Mouse (Mus musculus) hindbrain, embryonic 13.5 days (tissue): ENCODE measurements around the gene Agpat2. TPM values are rescaled to one million over a fixed set of nuclear protein-coding genes. Genes with fewer than 3 reads are reported as not detected.

Experiments used
- ATAC-seq: fragments of 200-750 bp; cut with Nextera tagmentation; 2 replicates; pipeline ENCODE4 v1.8.0; 2017; ENCODE audit warnings: moderate TSS enrichment; ENCODE audit not compliant: low FRiP score
- H3K27ac ChIP-seq: fragments of 300-500 bp; sonication (generic); 2 replicates; pipeline ENCODE4 v1.5.1; 2015; ENCODE audit warnings: inconsistent platforms, mild to moderate bottlenecking, moderate library complexity
- H3K27me3 ChIP-seq: fragments of 300-500 bp; sonication (generic); 2 replicates; pipeline ENCODE4 v1.6.1; 2015; ENCODE audit warnings: mild to moderate bottlenecking, inconsistent platforms
- H3K36me3 ChIP-seq: fragments of 300-500 bp; sonication (generic); 2 replicates; pipeline ENCODE4 v1.6.1; 2015; ENCODE audit warnings: mild to moderate bottlenecking, inconsistent platforms
- H3K4me1 ChIP-seq: fragments of 300-500 bp; sonication (generic); replicated peaks from 2 replicates; pipeline ENCODE4 v1.6.1; 2015; ENCODE audit warnings: inconsistent platforms
- H3K4me2 ChIP-seq: fragments of 300-500 bp; sonication (generic); 2 replicates; pipeline ENCODE4 v1.6.1; 2015; ENCODE audit warnings: inconsistent platforms, mild to moderate bottlenecking, moderate library complexity
- H3K4me3 ChIP-seq: fragments of 300-500 bp; sonication (generic); 2 replicates; pipeline ENCODE4 v1.5.1; 2015; ENCODE audit warnings: mild to moderate bottlenecking, inconsistent platforms
- H3K9ac ChIP-seq: fragments of 300-500 bp; sonication (generic); 2 replicates; pipeline ENCODE4 v1.6.1; 2015; ENCODE audit warnings: mild to moderate bottlenecking, inconsistent platforms
- H3K9me3 ChIP-seq: fragments of 300-500 bp; sonication (generic); 2 replicates; pipeline ENCODE4 v1.6.1; 2016; ENCODE audit warnings: inconsistent platforms
- WGBS: fragments of 180-500 bp; shearing (Covaris S2); methylation state at CpG from one replicate; pipeline ENCODE4 v1.1.7; 2015; 5-methylcytosine and 5-hydroxymethylcytosine counted together
- polyA plus RNA-seq: library from polyadenylated mRNA; unstranded; fragments of >200 nt; fragmentation: Nextera tagmentation; extraction: Ambion mirVana; gene quantifications from 2 replicates; pipeline ENCODE4 v1.2.1, GENCODE M21; 2015

The Agpat2 gene
- polyA plus RNA-seq: 6.8 and 7.0 TPM in 2 replicates

DNA sequence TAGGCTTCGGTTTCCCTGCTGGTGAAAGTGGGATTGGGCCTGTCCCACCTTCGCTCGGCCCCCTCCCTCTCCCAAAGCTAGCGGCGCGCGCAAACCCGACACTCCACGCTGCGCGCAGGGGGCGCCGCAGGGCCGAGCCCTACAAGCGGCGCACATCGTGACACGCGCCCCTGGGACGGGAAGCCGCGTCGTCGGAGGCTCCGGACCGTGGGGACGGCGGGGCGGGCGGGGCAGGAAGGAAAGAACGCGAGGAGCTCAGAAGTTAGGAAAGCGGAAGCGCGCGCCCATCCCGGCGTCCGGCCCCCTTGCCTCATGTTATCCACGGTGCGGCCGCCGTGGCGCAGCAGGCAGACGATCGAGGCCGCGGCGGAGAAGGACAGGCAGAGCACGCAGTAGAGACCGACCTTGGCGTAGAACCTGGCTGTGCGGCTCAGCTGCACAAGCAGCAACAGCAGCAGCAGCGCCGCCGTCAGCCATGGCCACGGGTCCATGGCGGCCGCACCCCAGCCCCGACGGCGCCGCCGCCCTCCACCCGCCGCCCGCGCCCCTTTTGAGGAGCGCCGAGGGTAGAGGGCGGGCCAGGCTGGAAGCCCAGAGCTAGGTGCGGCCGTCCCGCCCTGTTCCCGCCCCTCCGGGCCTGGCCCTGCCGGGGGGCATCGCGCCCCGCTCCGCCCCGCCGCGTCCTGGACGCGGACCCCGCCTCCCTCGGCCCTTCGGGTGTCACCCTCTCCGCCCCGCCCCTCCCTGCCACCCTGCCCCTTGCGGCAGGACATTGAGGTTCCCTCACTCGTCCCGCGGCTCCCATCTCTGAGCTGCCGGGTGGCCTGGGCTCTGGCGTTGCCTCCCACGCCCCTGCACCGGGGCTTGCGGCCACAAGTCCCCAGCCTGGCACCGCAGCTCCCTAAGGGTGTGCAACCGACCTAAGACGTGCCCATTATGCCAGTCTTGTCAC, at the start of gene Agpat2:
TSS of gene Agpat2 (minus strand) at position 698 of the 952 bp plus-strand sequence.
- Histone ChIP-seq H3K4me3 (peak within 1 kb of the TSS; percentile 54), H3K27ac (no peak within 1 kb of the TSS), H3K9ac (peak within 1 kb of the TSS; percentile 71), H3K36me3 (no peaks in the 10 kb centered on the region), H3K4me2 (peak within 1 kb of the TSS; percentile 73), H3K9me3 (no peaks in the 10 kb centered on the region), H3K27me3 (peaks cover 59% of the 10 kb centered on the region), H3K4me1 (peaks cover 27% of the 10 kb centered on the region)
- peak; percentile 63 for ATAC-seq
- WGBS: under 1% methylated on average over 76 of the region's 103 CpGs

DNA sequence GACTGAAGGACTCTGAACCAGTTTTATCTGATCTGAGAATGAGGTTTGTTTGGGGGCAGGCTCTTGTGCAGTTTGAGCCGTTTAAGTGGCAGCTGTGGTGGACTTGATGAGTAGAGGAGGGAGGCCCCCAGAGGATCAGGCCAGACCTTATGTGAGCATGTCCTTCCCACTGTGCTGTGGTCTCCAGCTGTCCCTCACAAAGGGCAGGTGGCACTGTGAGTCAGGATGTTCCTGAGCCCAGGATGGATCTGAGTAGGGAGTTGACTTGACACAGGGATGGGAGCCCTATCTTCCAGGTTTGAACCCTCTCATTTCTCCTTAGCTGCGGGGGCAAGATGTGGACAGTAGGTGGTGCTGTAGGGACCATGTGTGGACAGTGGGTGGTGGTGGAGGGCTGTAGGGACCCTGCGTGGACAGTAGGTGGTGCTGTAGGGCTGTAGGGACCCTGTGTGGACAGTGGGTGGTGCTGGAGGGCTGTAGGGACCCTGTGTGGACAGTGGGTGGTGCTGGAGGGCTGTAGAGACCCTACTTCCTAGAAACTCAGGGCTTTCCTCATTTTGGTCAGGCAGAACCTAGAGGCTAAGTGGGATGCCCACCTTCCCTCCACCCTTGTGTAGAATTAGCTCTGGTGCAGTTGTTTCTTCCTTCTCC, 42.6 kb upstream of the Agpat2 start:
- Histone ChIP-seq H3K36me3 (no peaks in the 10 kb centered on the region), H3K27ac (no peak overlapping the region), H3K4me2 (no peak overlapping the region), H3K9me3 (no peaks in the 10 kb centered on the region), H3K27me3 (no peaks in the 10 kb centered on the region), H3K4me3 (no peak overlapping the region), H3K4me1 (no peaks in the 10 kb centered on the region), H3K9ac (no peak overlapping the region)
- WGBS: 21% methylated on average over 3 of the region's 3 CpGs
- peak; percentile 97 for ATAC-seq

DNA sequence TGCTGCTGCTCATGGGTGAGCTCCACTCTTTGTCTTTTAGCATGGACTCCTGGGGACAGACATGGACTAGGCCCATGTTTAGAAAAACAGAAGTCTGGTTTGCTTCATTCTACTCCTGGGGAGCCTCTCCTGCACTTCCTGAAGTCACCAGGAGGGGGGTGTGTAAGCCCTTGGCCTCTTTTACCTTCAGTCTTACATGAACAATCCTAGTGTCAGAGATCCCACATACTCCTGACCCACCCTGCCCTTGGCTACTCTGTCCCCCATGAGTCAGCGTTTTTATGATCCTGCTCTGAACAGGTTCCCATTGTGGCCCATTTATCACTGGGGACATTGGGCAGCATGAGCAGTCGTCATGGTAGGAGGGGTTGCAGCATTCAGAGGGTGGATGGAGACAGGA, 39.7 kb upstream of the Agpat2 start:
- no peaks in the 10 kb centered on the region for H3K36me3 ChIP-seq
- 68% methylated on average over 2 of the region's 2 CpGs for WGBS
- no peak overlapping the region for H3K9ac ChIP-seq
- no peaks in the 10 kb centered on the region for H3K27me3 ChIP-seq
- no peak for ATAC-seq
- no peak overlapping the region for H3K27ac ChIP-seq
- H3K4me1 ChIP-seq: peaks cover 4% of the 10 kb centered on the region
- H3K4me3 ChIP-seq: no peak overlapping the region
- H3K4me2 ChIP-seq: no peak overlapping the region
- no peaks in the 10 kb centered on the region for H3K9me3 ChIP-seq

DNA sequence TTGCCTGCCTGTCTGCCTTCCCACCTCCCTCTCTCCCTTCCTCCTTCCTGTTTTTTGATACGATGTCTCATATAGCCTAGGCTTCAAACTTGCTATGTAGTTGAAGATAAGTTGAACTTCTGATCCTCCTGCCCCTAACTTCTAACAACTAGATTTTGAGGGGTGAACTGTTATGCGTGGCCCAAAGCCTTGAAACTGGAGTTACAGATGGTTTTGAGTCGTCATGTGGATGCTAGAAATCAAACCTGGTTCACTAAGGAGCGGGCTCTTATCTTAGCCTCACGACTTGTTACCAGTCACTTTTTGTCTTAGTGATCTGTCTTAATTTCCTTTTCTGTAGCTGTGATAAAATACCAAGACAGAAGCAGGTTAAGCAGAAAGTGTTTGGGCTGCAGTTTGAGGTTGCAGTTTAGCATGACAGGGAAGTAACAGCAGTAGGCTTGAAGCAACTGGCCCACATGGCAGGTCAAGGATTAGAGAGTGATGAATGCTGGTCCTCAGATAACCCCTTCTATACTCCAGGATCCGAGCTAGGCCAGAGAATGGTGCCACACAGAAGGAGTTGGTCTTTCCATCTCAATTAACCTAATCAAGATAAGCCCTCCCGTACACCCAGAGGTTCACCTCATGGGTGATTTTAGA, 36.9 kb upstream of the Agpat2 start:
- Histone ChIP-seq H3K4me2 (no peak overlapping the region), H3K36me3 (peaks cover 24% of the 10 kb centered on the region), H3K9ac (peak overlapping the region; percentile 6; the same call in 1 of the 2 replicates), H3K27ac (no peak overlapping the region), H3K4me3 (no peak overlapping the region), H3K9me3 (no peaks in the 10 kb centered on the region), H3K27me3 (no peaks in the 10 kb centered on the region), H3K4me1 (peaks cover 25% of the 10 kb centered on the region)
- 82% methylated on average over 7 of the region's 7 CpGs for WGBS
- ATAC-seq: no peak

DNA sequence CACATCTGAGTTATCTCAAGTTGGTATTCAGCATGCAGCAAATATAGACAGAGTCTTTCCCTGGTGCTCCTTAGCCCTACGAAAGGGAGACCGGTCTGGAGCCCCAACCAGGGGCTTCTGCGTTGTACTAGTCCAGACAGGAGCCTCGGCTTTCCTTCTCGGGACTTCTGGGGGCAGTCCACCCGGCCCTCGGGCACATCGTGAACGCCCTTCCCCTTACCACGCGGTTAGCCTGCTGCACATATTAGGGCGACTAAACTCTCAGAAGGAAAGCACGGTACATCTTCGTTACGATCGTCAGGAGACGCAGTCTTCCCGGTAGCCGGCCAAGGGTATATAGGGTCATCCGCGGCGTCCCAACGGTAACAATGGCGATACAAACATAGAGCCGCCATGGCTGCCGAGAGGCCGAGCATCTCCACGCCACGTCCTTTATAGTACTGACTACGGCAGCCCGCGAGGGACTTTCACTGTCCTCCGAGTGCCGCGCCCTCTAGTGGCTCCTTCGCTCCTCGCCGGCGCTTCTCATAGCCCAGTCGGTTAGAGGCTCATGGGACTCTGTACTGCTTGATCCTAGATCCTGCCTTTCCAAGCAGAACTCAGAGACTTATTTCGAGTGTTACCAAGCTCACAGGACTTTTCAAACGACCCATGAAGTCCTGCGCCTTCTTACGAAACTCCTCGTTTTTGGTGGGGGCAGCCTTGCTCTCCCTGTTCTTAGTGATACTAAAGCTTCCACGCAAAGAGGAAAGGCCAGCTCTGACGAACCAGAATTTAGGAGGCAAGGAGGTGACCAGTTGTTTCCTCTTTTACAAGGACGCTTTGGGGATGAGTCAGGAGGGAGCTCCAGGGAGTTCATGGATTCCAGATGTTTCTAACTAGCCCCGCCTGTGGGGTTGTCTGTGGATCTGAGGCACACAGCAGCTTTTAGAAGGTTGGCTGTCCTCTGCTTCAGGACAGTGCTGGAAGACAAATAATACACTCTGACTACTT, 35.9 kb upstream of the Agpat2 start:
- Histone ChIP-seq H3K4me2 (peak overlapping the region; percentile 72), H3K27me3 (no peaks in the 10 kb centered on the region), H3K4me3 (peak overlapping the region; percentile 95), H3K27ac (peak overlapping the region; percentile 89), H3K9ac (peak overlapping the region; percentile 96), H3K36me3 (peaks cover 34% of the 10 kb centered on the region), H3K4me1 (peaks cover 34% of the 10 kb centered on the region), H3K9me3 (no peaks in the 10 kb centered on the region)
- ATAC-seq: peak; percentile 89
- 4% methylated on average over 49 of the region's 49 CpGs for WGBS

DNA sequence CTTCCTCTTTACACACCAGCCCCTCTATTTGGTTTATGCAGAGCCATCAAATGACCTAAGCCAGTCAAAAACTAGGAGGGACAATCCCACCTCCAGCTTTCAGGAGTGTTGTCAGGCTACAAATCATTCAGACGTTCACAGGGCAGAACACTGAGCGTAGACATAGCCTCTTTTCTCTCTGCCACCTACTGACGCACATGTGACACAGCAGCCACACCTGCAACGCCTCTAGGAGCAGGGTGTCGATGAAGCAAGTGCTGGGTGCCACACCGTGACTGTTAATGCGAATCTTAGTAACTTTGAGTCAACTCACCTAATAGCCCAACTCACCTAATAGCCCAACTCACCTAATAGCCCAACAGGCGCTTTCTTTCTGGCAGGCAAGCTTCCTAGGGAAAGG, 34.9 kb upstream of the Agpat2 start:
- Histone ChIP-seq H3K9ac (peak overlapping the region; percentile 96), H3K4me2 (peak overlapping the region; percentile 72), H3K27ac (0 out of 2 replicates have a peak overlapping the region, but pooled peaks have one; percentile 9), H3K36me3 (peaks cover 44% of the 10 kb centered on the region), H3K4me1 (peaks cover 44% of the 10 kb centered on the region), H3K9me3 (no peaks in the 10 kb centered on the region), H3K27me3 (no peaks in the 10 kb centered on the region), H3K4me3 (peak overlapping the region; percentile 95)
- no peak for ATAC-seq
- WGBS: 11% methylated on average over 8 of the region's 8 CpGs

DNA sequence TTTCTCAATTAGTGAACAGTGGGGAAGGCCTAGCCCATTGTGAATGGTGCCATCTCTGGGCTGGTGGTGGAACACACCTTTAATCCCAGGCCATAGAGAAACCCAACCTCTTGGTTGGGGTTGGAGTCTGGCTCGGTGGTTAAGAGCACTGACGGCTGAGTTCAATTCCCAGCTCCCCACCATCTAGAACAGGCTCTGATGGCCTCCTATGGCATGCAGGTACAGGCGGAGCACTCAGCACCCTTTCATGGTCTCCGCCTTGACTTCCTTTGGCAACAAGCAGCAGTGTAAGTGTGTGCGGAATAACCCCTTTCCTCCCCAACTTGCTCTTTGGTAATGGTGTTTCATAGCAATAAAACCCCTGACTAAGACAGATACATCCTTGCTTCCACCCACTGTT, 34.4 kb upstream of the Agpat2 start:
- Histone ChIP-seq H3K27ac (0 out of 2 replicates have a peak overlapping the region, but pooled peaks have one; percentile 9), H3K27me3 (no peaks in the 10 kb centered on the region), H3K9me3 (no peaks in the 10 kb centered on the region), H3K36me3 (peaks cover 49% of the 10 kb centered on the region), H3K4me1 (peaks cover 50% of the 10 kb centered on the region), H3K4me2 (peak overlapping the region; percentile 72), H3K4me3 (peak overlapping the region; percentile 95), H3K9ac (peak overlapping the region; percentile 96)
- 74% methylated on average over 5 of the region's 5 CpGs for WGBS
- no peak for ATAC-seq

DNA sequence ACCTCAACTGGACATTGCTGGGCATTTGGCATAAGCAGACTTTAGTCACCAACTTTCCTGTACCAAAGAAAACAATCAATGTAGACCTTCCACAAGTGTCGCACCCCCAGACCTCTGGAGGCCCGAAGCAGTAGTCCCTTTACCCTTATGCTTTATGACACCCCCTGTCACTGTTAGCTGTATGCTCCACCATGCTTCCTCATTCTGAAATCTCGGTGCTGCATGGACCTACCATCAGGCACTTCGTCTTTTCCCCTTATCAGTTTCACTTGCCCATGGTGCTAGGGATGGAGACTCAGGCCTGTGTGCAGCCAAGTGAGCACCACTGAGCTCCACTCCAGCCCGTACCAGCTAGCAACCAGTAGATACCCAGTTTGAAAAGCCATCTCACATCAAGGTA, 33.8 kb upstream of the Agpat2 start:
- Histone ChIP-seq H3K9ac (peak overlapping the region; percentile 96), H3K27me3 (no peaks in the 10 kb centered on the region), H3K27ac (no peak overlapping the region), H3K4me1 (peaks cover 55% of the 10 kb centered on the region), H3K4me3 (peak overlapping the region; percentile 95; the same call in 1 of the 2 replicates), H3K9me3 (no peaks in the 10 kb centered on the region), H3K36me3 (peaks cover 54% of the 10 kb centered on the region), H3K4me2 (peak overlapping the region; percentile 72)
- no peak for ATAC-seq
- WGBS: 81% methylated on average over 5 of the region's 5 CpGs

DNA sequence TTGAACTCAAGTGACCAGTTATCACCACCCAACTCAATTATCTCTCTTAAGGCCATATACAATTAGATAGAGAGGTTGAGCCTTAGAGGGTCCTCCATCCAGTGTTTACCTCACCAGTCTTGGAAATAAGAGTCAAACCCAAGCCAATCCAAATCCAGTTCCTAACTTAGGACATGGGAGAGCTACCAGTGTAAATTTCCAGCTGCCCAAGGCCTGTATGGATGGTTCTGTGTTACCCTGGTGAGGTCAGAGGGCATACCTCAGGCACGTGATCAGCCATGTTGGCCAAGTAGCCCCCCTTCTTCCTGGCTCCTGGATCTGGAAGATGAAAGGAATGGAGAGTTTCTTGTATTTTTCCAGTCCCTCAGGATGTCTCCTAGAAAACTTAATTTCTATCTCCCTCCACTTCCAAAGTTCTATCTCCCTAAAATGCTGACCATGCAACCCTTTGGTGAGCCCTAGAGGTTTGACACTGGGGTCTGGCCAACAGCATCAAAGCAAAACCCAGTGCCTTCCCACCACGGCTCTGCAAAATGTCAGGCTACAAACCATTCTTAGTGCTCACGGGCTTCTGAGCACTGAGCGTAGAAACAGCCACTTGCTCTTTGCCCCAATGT, 33.2 kb upstream of the Agpat2 start:
- Histone ChIP-seq H3K9ac (peak overlapping the region; percentile 96), H3K4me2 (peak overlapping the region; percentile 72; the same call in 1 of the 2 replicates), H3K9me3 (no peaks in the 10 kb centered on the region), H3K36me3 (peaks cover 60% of the 10 kb centered on the region), H3K27ac (no peak overlapping the region), H3K4me3 (no peak overlapping the region), H3K27me3 (no peaks in the 10 kb centered on the region), H3K4me1 (peaks cover 61% of the 10 kb centered on the region)
- ATAC-seq: no peak
- WGBS: 82% methylated on average over 4 of the region's 4 CpGs

DNA sequence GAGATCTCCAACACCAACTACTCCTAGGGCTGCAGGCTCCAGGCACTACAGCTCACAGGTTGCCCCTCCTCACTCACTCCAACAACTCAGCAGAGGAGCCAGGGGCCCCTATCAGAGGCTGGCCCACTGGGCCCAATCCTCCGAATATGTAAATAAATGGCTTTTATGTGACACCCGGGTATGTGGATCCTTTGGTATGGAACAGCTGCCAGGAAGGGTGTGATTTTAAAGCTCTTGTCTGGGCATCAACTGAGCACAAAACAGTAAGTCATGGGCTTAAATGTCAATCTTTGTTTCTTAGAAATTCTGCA, 32.1 kb upstream of the Agpat2 start:
- Histone ChIP-seq H3K9me3 (no peaks in the 10 kb centered on the region), H3K4me2 (no peak overlapping the region), H3K9ac (no peak overlapping the region), H3K4me1 (peaks cover 72% of the 10 kb centered on the region), H3K36me3 (peaks cover 60% of the 10 kb centered on the region), H3K4me3 (no peak overlapping the region), H3K27me3 (no peaks in the 10 kb centered on the region), H3K27ac (no peak overlapping the region)
- 49% methylated on average over 2 of the region's 2 CpGs for WGBS
- no peak for ATAC-seq
